Mouse (Mus musculus) intestine, postnatal 0 days (tissue): ENCODE data around the gene Sh3tc1. TPM values are rescaled to one million over a fixed set of nuclear protein-coding genes. Genes with fewer than 3 reads are reported as not detected.

Experiments
- ATAC-seq: fragments of 200-750 bp; cut with Nextera tagmentation; 2 replicates; pipeline ENCODE4 v1.8.0; 2017; ENCODE audit warnings: mild to moderate bottlenecking, moderate TSS enrichment, moderate library complexity
- H3K27ac ChIP-seq: fragments of 300-500 bp; sonication (generic); 2 replicates; pipeline ENCODE4 v1.5.1; 2014; ENCODE audit warnings: mild to moderate bottlenecking, low read depth, low read length, moderate library complexity
- H3K27me3 ChIP-seq: fragments of 300-500 bp; sonication (generic); replicated peaks from 2 replicates; pipeline ENCODE4 v1.6.1; 2014; ENCODE audit warnings: low read length, mixed read lengths; ENCODE audit not compliant: control insufficient read depth, insufficient read depth
- H3K36me3 ChIP-seq: fragments of 300-500 bp; sonication (generic); 2 replicates; pipeline ENCODE4 v1.6.1; 2014; ENCODE audit warnings: mild to moderate bottlenecking, moderate library complexity; ENCODE audit not compliant: control insufficient read depth, insufficient read depth
- H3K4me1 ChIP-seq: fragments of 300-500 bp; sonication (generic); replicated peaks from 2 replicates; pipeline ENCODE4 v1.6.1; 2014; ENCODE audit warnings: antibody characterized with exemption, low read length, mixed read lengths; ENCODE audit not compliant: control insufficient read depth, insufficient read depth
- H3K4me2 ChIP-seq: fragments of 300-500 bp; sonication (generic); replicated peaks from 2 replicates; pipeline ENCODE4 v1.6.1; 2014; ENCODE audit warnings: low read depth, mild to moderate bottlenecking, moderate library complexity
- H3K4me3 ChIP-seq: fragments of 300-500 bp; sonication (generic); 2 replicates; pipeline ENCODE4 v1.5.1; 2014; ENCODE audit warnings: low read depth, low read length
- H3K9ac ChIP-seq: fragments of 300-500 bp; sonication (generic); 2 replicates; pipeline ENCODE4 v1.6.1; 2014; ENCODE audit warnings: mild to moderate bottlenecking, low read depth, low read length
- H3K9me3 ChIP-seq: fragments of 300-500 bp; sonication (generic); 2 replicates; pipeline ENCODE4 v1.6.1; 2016; ENCODE audit warnings: mixed run types; ENCODE audit not compliant: control insufficient read depth
- CTCF ChIP-seq: sonication (generic); IDR thresholded peaks from 2 replicates; pipeline ENCODE4 v1.5.1; 2016; ENCODE audit warnings: low read depth, mild to moderate bottlenecking, control low read depth, antibody characterized with exemption, moderate library complexity
- WGBS: fragments of 180-500 bp; shearing (Covaris S2); extraction: QIAGEN DNeasy Blood & Tissue Kit; methylation state at CpG from one replicate; pipeline ENCODE4 v1.1.7; 2014; 5-methylcytosine and 5-hydroxymethylcytosine counted together
- polyA plus RNA-seq: library from polyadenylated mRNA; unstranded; fragments of >200 nt; fragmentation: Nextera tagmentation; extraction: Ambion mirVana; gene quantifications from 2 replicates; pipeline ENCODE4 v1.2.1, GENCODE M21; 2015

Sh3tc1 gene
- polyA plus RNA-seq, 1 experiment from 2014 or later: 18.3 TPM

DNA sequence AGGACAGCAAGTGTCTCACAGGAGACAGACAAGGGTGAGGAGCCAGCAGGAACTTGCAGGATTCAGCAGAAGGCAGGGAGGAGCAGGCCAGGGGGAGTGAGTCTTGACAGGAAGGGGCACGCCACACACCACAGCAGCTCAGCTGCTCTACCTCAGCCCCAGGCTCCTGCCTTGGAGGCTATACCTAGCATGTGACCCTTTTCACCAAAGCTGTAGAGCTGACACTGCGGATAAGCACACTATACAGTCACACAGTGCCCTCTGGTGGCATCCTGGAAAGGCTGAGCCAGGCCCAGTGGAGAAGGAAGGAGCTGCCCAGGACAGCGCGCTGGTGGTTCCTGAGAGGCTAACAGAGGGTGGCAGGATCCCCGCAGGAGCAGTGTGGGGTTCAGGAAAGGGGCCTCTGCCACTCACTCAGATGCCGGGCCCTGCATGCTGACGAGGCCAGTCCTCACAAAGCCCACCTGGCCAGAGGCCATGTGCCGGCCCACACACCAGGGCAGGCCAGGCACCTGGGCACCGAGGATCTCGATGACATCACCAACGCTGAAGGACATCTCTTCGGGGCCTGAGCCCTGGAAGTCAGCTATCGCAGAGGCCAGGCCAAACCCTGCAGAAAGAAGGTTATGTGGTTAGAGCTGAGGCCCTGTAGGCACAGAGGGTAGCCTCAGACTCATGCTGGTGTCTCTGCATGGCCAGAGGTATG is 26.0 kb downstream of the Sh3tc1 start:
- Histone ChIP-seq H3K9ac (no peak overlapping the region), H3K4me3 (no peak overlapping the region), H3K4me1 (peaks cover 6% of the 10 kb centered on the region), H3K36me3 (peaks cover 28% of the 10 kb centered on the region; the same call in 1 of the 2 replicates), H3K9me3 (no peaks in the 10 kb centered on the region), H3K27me3 (no peaks in the 10 kb centered on the region), H3K4me2 (no peak overlapping the region), H3K27ac (no peak overlapping the region)
- 60% methylated on average over 13 of the region's 13 CpGs for WGBS
- peak; percentile 46 for ATAC-seq
- peak; percentile 97 for TF ChIP-seq CTCF

GRCm38 (mm10) chr5:35712517-35712916 is 27.3 kb downstream of the Sh3tc1 start:
- Histone ChIP-seq H3K36me3 (peaks cover 29% of the 10 kb centered on the region; the same call in 1 of the 2 replicates), H3K4me3 (no peak overlapping the region), H3K9ac (no peak overlapping the region), H3K9me3 (no peaks in the 10 kb centered on the region), H3K27ac (no peak overlapping the region), H3K4me2 (no peak overlapping the region), H3K4me1 (no peaks in the 10 kb centered on the region), H3K27me3 (no peaks in the 10 kb centered on the region)
- ATAC-seq: no peak
- TF ChIP-seq CTCF: no peak
- WGBS: 53% methylated on average over 5 of the region's 5 CpGs

DNA sequence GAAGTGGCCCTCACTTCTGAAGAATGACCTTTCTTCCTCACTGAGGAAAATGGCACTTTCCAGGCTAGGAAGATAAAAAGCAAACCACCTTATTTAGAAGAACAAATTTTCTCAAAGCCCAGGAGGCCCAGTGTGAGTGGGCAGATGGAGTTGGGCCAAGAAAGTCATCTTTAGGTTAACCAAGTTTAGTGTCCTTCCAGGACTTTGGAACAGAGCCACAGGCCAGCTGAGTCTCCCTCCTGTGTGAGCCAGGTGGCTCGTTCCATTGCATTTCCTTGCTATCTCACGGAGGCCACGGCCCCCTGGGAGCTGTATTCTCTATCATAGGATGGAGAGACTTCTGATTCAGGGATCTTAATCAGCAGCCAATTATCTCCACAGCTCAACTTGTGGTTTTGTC is 28.9 kb downstream of the Sh3tc1 start:
- no peak overlapping the region for H3K4me3 ChIP-seq
- H3K4me1 ChIP-seq: no peaks in the 10 kb centered on the region
- H3K36me3 ChIP-seq: peaks cover 38% of the 10 kb centered on the region; the same call in 1 of the 2 replicates
- H3K4me2 ChIP-seq: no peak overlapping the region
- no peak overlapping the region for H3K9ac ChIP-seq
- H3K27ac ChIP-seq: no peak overlapping the region
- 48% methylated on average over 3 of the region's 3 CpGs for WGBS
- TF ChIP-seq CTCF: no peak
- no peaks in the 10 kb centered on the region for H3K27me3 ChIP-seq
- H3K9me3 ChIP-seq: no peaks in the 10 kb centered on the region
- ATAC-seq: no peak

GRCm38 (mm10) chr5:35710481-35710880 is 29.3 kb downstream of the Sh3tc1 start:
- no peak for ATAC-seq
- Histone ChIP-seq H3K9me3 (no peaks in the 10 kb centered on the region), H3K4me1 (no peaks in the 10 kb centered on the region), H3K27ac (no peak overlapping the region), H3K4me2 (no peak overlapping the region), H3K4me3 (no peak overlapping the region), H3K27me3 (no peaks in the 10 kb centered on the region), H3K36me3 (peaks cover 38% of the 10 kb centered on the region; the same call in 1 of the 2 replicates), H3K9ac (no peak overlapping the region)
- no peak for TF ChIP-seq CTCF
- whole genome bisulfite sequencing: 28% methylated on average over 3 of the region's 3 CpGs

DNA sequence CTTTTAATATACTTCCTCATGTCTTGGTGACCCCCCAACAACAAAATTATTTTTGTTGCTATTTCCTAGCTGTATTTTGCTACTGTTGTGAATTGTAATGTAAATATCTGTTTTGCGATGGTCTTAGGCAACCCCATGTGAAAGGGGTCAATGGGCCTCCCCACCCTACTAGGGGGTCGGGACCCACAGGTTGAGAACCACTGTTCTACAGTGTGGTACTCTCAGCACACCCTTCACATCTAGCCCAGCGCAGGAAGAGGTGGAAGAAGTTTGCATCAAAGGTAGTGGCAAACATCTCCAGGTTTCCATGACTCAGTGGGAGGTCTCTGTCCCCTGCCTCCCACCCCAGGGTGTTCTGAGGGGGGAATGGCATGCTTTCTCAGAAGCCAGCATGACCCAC is 34.4 kb downstream of the Sh3tc1 start:
- no peak for ATAC-seq
- WGBS: 92% methylated on average over 3 of the region's 3 CpGs
- H3K4me3 ChIP-seq: no peak overlapping the region

DNA sequence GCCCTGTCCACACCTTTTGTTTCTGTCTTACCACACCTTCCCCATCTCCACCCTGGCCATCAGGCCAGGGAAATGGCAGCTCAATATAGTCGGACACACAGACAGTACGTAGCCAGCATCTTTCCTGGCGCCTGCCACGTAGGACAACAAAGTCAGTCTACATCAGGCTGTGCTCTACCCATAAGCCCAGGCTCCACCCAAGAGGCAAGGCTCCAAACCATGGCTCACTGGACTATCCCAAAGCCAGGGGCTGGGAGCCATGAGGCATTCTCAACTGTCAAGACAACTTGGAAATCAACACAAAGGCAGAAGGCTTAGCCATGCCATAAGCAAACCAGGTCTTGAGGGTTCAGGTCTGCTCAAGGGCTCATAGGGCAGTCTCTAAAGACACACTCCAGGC is 36.0 kb downstream of the Sh3tc1 start:
- ATAC-seq: no peak
- no peak overlapping the region for H3K4me3 ChIP-seq
- H3K27ac ChIP-seq: no peak overlapping the region
- WGBS: 94% methylated on average over 4 of the region's 4 CpGs
- no peak for TF ChIP-seq CTCF
- no peak overlapping the region for H3K9ac ChIP-seq
- H3K36me3 ChIP-seq: peaks cover 69% of the 10 kb centered on the region
- no peaks in the 10 kb centered on the region for H3K9me3 ChIP-seq
- no peak overlapping the region for H3K4me2 ChIP-seq
- no peaks in the 10 kb centered on the region for H3K4me1 ChIP-seq
- no peaks in the 10 kb centered on the region for H3K27me3 ChIP-seq

More for the DNA sequence above, 34.4 kb downstream of the Sh3tc1 start:
- Histone ChIP-seq H3K27ac (no peak overlapping the region), H3K36me3 (peaks cover 58% of the 10 kb centered on the region), H3K4me1 (no peaks in the 10 kb centered on the region), H3K9ac (no peak overlapping the region), H3K4me2 (no peak overlapping the region), H3K27me3 (no peaks in the 10 kb centered on the region), H3K9me3 (no peaks in the 10 kb centered on the region)
- no peak for TF ChIP-seq CTCF
